Mouse (Mus musculus) heart, postnatal 0 days (tissue): Measurements from ENCODE around the gene Adora2a. TPM values are rescaled to one million over a fixed set of nuclear protein-coding genes. Genes with fewer than 3 reads are reported as not detected.
"Not testable (repeated sequence)": the region's sequence is repeated elsewhere in the genome, so short reads cannot be mapped to it uniquely, and the experiment has no call there.

ENCODE experiments used
- ATAC-seq: fragments of 200-750 bp; cut with Nextera tagmentation; 2 replicates; pipeline ENCODE4 v1.8.0; 2017; ENCODE audit warnings: low read depth, moderate number of reproducible peaks, moderate library complexity; ENCODE audit not compliant: insufficient read depth
- DNase-seq: peaks from one replicate; pipeline ENCODE4 v3.0.0-alpha.2; 2016; ENCODE audit warnings: low spot score
- H3K27ac ChIP-seq: fragments of 300-500 bp; sonication (generic); 2 replicates; pipeline ENCODE4 v1.5.1; 2014; ENCODE audit warnings: low read depth, mild to moderate bottlenecking
- H3K27me3 ChIP-seq: fragments of 300-500 bp; sonication (generic); 2 replicates; pipeline ENCODE4 v1.6.1; 2014; ENCODE audit warnings: low read length, mixed read lengths; ENCODE audit not compliant: control insufficient read depth, insufficient read depth
- H3K36me3 ChIP-seq: fragments of 300-500 bp; sonication (generic); replicated peaks from 2 replicates; pipeline ENCODE4 v1.6.1; 2014; ENCODE audit warnings: low read length, mixed read lengths; ENCODE audit not compliant: control insufficient read depth, insufficient read depth
- H3K4me1 ChIP-seq: fragments of 300-500 bp; sonication (generic); 2 replicates; pipeline ENCODE4 v1.6.1; 2014; ENCODE audit warnings: antibody characterized with exemption; ENCODE audit not compliant: control insufficient read depth, insufficient read depth
- H3K4me2 ChIP-seq: fragments of 300-500 bp; sonication (generic); 2 replicates; pipeline ENCODE4 v1.6.1; 2014; ENCODE audit warnings: low read depth, mild to moderate bottlenecking, low read length, moderate library complexity
- H3K4me3 ChIP-seq: fragments of 300-500 bp; sonication (generic); 2 replicates; pipeline ENCODE4 v1.5.1; 2014; ENCODE audit warnings: low read depth, low read length
- H3K9ac ChIP-seq: fragments of 300-500 bp; sonication (generic); replicated peaks from 2 replicates; pipeline ENCODE4 v1.6.1; 2014; ENCODE audit warnings: low read depth, low read length, mixed read lengths
- H3K9me3 ChIP-seq: fragments of 300-500 bp; sonication (generic); replicated peaks from 2 replicates; pipeline ENCODE4 v1.6.1; 2016; ENCODE audit warnings: low read length; ENCODE audit not compliant: control insufficient read depth
- CTCF ChIP-seq: IDR thresholded peaks from 2 replicates; pipeline ENCODE4 v1.5.1; 2016; ENCODE audit warnings: antibody characterized with exemption, control low read depth, low read depth
- EP300 ChIP-seq: IDR thresholded peaks from 2 replicates; pipeline ENCODE4 v1.6.1; 2016; ENCODE audit warnings: antibody characterized with exemption, low read depth
- WGBS: fragments of 180-500 bp; shearing (Covaris S2); extraction: QIAGEN DNeasy Blood & Tissue Kit; methylation state at CpG from one replicate; pipeline ENCODE4 v1.1.7; 2014; 5-methylcytosine and 5-hydroxymethylcytosine counted together
- polyA plus RNA-seq: library from polyadenylated mRNA; unstranded; fragments of >200 nt; fragmentation: Nextera tagmentation; extraction: Ambion mirVana; gene quantifications from 2 replicates; pipeline ENCODE4 v1.2.1, GENCODE M21; 2015
- total RNA-seq: library from RNA; depleted of rRNA; stranded (reverse); fragments of >200 nt; gene quantifications from 2 replicates; pipeline ENCODE4 v1.2.3, GENCODE M21; 2014; ENCODE audit warnings: low replicate concordance

Adora2a gene
- total and polyA plus RNA-seq, 2 experiments from 2014 or later = 3.6 to 51.3 TPM

DNA sequence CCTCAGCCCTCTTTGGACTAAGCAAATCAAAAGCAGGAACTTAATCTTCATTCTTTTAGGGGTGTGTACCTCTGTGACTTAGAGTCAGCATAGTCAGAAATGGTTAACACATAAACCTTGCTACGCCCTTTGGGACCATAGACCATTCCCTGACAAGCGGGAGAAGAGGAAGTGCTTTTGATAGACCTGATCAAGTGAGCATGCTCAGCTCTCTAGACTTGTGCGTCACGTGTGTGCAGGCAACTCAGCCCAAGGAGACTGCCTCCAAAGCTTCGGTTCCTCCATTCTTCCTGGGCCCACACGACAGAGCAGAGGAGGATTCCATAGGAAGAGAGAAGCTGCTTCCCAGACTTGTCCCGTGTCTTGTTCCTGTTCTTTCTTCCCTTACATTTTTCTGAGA lies 28.1 kb upstream of the Adora2a start:
- no peak for DNase-seq
- H3K4me1 ChIP-seq = no peaks in the 10 kb centered on the region
- no peak overlapping the region for H3K9ac ChIP-seq
- peaks cover 26% of the 10 kb centered on the region for H3K36me3 ChIP-seq
- no peak overlapping the region for H3K4me2 ChIP-seq
- no peaks in the 10 kb centered on the region for H3K27me3 ChIP-seq
- no peaks in the 10 kb centered on the region for H3K9me3 ChIP-seq
- TF ChIP-seq EP300 (no peak), CTCF (no peak)
- 68% methylated on average over 7 of the region's 7 CpGs for WGBS
- H3K27ac ChIP-seq = no peak overlapping the region; the same call in 1 of the 2 replicates
- no peak for ATAC-seq
- H3K4me3 ChIP-seq = no peak overlapping the region

DNA sequence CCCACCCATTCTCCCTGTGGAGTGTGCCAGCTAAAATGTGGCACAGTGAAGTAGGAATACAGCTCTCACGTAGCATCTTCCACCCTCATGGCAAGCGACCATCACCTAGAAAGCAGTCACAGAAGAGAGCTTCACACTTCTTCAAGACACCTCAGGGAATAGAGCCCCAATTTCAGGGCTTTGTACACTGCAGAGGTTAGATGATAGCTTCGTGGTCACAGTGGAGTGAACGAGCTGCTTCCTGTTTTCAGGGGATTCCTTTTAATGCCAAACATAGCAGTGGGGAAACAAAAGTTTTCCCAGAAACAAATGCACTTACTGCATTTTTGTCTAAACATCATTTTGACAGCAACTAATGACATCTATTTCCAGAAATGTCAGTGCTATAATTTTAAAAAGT lies 27.3 kb upstream of the Adora2a start:
- ATAC-seq = no peak
- H3K27ac ChIP-seq = no peak overlapping the region

DNA sequence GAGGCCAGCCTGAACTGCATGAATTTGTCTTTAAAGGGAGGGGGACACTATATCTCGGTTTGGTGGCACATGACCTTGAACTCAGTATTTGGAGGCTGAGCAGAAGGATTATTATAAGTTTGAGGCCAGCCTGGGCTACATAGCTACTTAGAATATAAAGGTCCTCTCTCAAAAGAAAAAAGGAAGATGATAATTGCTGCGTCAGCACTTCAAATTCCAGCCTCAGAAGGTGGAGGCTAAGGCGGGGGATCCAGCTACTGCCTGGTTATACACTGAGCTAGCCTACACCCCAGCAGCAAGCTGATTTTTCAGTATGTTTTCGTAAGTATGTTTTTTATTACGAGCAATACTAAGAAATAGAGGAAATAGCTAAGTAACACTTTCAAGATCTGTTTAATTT lies 26.0 kb upstream of the Adora2a start:
- Histone ChIP-seq H3K27ac (no peak overlapping the region), H3K4me3 (no peak overlapping the region), H3K4me1 (0 out of 2 replicates have a peak, but pooled peaks cover 6% of the 10 kb centered on the region), H3K36me3 (peaks cover 19% of the 10 kb centered on the region), H3K9ac (no peak overlapping the region), H3K9me3 (no peaks in the 10 kb centered on the region), H3K27me3 (no peaks in the 10 kb centered on the region), H3K4me2 (no peak overlapping the region)
- 89% methylated on average over 5 of the region's 5 CpGs for WGBS
- ATAC-seq (no peak), DNase-seq (no peak)
- TF ChIP-seq EP300 (no peak), CTCF (no peak)

More for the DNA sequence above, 27.3 kb upstream of the Adora2a start:
- WGBS = 53% methylated on average over 4 of the region's 4 CpGs
- H3K27me3 ChIP-seq = no peaks in the 10 kb centered on the region
- H3K9me3 ChIP-seq = no peaks in the 10 kb centered on the region
- TF ChIP-seq CTCF (no peak), EP300 (no peak)
- DNase-seq = no peak
- no peak overlapping the region for H3K4me2 ChIP-seq
- H3K9ac ChIP-seq = no peak overlapping the region
- no peak overlapping the region for H3K4me3 ChIP-seq
- H3K36me3 ChIP-seq = peaks cover 19% of the 10 kb centered on the region
- H3K4me1 ChIP-seq = 0 out of 2 replicates have a peak, but pooled peaks cover 6% of the 10 kb centered on the region

DNA sequence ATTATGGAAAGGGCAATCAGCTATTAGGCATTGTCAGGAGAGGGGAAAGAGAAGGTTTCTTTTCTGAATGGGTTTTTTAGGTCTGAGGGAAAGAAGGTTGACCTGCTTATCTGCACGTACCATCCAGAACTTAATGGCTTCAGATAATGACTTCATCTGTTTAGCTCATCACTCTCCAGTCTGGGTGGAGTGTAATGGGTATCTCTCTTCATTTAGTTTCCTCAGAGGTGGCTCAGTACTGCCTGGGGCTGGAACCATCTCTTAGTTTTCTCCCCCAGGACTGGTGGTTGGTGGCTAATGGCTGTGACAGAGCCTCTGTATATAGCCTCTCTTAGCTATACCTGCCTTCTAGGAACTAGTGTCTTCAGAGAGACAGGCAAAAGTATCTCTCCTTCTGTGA lies 25.3 kb upstream of the Adora2a start:
- no peak overlapping the region for H3K27ac ChIP-seq
- no peaks in the 10 kb centered on the region for H3K9me3 ChIP-seq
- H3K4me2 ChIP-seq = no peak overlapping the region
- no peaks in the 10 kb centered on the region for H3K27me3 ChIP-seq
- no peak overlapping the region for H3K4me3 ChIP-seq
- H3K9ac ChIP-seq = no peak overlapping the region
- H3K4me1 ChIP-seq = 0 out of 2 replicates have a peak, but pooled peaks cover 6% of the 10 kb centered on the region
- TF ChIP-seq CTCF = no peak
- TF ChIP-seq EP300 = no peak
- DNase-seq = no peak
- no peak for ATAC-seq
- H3K36me3 ChIP-seq = peaks cover 23% of the 10 kb centered on the region
- 63% methylated on average over 1 of the region's 1 CpGs for WGBS

DNA sequence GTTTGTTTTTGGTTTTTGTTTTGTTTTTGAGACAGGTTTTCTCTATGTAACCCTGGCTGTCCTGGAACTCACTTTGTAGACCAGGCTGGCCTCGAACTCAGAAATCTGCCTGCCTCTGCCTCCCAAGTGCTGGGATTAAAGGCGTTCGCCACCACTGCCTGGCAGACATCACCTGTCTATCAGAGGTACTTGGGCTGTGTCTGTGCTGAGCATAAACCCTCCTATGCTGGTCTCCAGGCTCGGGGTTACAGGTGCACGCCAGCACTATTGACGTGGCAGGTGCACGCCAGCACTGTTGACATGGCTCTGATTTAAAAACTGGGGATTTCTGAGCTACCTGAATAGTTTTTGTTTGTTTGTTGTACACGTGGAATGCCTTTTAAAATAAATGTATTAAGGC lies 24.5 kb upstream of the Adora2a start:
- not testable (repeated sequence) for H3K27me3 ChIP-seq, H3K4me2 ChIP-seq, ATAC-seq, H3K9ac ChIP-seq, H3K4me3 ChIP-seq, H3K4me1 ChIP-seq, H3K27ac ChIP-seq, DNase-seq, H3K9me3 ChIP-seq
- H3K36me3 ChIP-seq = peaks cover 27% of the 10 kb centered on the region
- 94% methylated on average over 8 of the region's 8 CpGs for WGBS

DNA sequence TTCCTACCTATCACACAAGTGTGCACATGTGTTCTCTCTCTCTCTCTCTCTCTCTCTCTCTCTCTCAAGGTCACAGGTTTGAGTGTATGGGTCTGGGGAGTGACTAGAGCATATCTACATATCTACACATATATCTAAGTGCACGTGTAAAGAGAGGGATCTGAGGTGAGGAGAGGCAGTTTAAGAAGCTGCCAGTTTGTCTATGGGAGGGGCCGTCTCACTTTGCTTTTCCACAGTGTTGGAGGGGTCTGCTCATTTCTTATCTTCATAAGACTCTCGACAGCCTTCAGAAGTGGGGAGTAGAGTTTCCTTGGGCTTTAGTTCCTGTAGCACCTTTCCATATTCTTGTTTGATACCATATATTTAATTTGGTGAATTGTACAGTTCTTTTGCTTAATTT lies 23.4 kb upstream of the Adora2a start:
- no peak overlapping the region for H3K27ac ChIP-seq
- H3K9ac ChIP-seq = no peak overlapping the region
- ATAC-seq = no peak
- 0 out of 2 replicates have a peak, but pooled peaks cover 6% of the 10 kb centered on the region for H3K4me1 ChIP-seq
- DNase-seq = no peak
- no peak overlapping the region for H3K4me2 ChIP-seq
- no peaks in the 10 kb centered on the region for H3K27me3 ChIP-seq
- H3K4me3 ChIP-seq = no peak overlapping the region
- no peak for TF ChIP-seq CTCF
- TF ChIP-seq EP300 = no peak
- H3K36me3 ChIP-seq = peaks cover 21% of the 10 kb centered on the region
- H3K9me3 ChIP-seq = no peaks in the 10 kb centered on the region
- 28% methylated on average over 3 of the region's 3 CpGs for WGBS
